Mouse (Mus musculus) adrenal gland, postnatal 36 days (tissue): ENCODE measurements around the gene Mrps35. TPM values are rescaled to one million over a fixed set of nuclear protein-coding genes. Genes with fewer than 3 reads are reported as not detected.

Experiments
- DNase-seq, 2 experiments: peaks; one replicate each; pipeline ENCODE4 v3.0.0; 2021; ENCODE audit warnings: mixed read lengths in 1 of 2
- total RNA-seq, 2 experiments: library from RNA; stranded (reverse); gene quantifications; 2 replicates each; pipeline ENCODE4 v1.2.3; 2021

Mrps35 gene
- total RNA-seq, 2 experiments from 2014 or later: 84.7 to 108 TPM

DNA sequence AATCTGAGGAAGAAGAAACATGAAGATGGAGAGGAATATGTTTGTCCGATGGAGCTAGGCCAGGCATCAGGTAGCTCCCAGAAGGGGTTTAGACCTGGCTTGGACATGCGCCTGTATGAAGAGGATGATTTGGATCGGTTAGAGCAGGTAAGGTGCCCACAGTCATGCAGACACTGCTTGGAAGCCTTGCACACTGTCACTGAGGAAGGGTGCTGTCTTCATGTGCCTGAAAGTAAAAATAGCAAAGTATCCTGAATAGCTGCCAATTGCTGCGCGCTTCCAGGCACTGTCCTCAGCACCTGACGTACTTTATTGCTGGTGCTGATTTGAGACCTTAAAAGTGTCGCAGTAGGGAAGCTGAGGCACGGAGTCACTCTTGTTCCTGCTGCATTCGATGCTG is 13.0 kb upstream of the Mrps35 start:
- DNase-seq: no peak

GRCm38 (mm10) chr6:147030096-147030885 is 12.3 kb upstream of the Mrps35 start:
- no peak for DNase-seq

GRCm38 (mm10) chr6:147032303-147032925 is 10.2 kb upstream of the Mrps35 start, which contains the start of gene Rep15:
TSS of gene Rep15 (plus strand) at chr6:147032584.
- no peak for DNase-seq

DNA sequence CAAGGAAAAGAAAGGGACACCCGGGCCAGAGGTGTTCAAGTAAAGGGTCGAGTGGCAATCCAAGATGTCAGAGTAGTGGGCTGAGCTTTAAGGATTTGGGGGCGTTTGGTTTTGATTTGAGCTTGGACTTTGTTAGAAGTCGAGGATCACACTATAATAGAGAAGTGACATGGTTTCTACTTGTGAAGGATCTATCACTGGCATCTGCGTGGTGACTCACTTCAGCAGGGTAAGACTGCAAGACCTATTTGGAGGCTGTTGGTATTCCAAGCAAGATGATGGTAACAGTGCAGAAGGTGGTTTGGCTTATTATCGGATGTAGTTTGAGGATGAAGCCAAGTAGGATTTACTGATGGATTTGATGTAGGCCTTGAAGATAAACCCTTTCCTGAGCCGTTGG is 1.1 kb downstream of the Mrps35 start:
- DNase-seq: no peak

DNA sequence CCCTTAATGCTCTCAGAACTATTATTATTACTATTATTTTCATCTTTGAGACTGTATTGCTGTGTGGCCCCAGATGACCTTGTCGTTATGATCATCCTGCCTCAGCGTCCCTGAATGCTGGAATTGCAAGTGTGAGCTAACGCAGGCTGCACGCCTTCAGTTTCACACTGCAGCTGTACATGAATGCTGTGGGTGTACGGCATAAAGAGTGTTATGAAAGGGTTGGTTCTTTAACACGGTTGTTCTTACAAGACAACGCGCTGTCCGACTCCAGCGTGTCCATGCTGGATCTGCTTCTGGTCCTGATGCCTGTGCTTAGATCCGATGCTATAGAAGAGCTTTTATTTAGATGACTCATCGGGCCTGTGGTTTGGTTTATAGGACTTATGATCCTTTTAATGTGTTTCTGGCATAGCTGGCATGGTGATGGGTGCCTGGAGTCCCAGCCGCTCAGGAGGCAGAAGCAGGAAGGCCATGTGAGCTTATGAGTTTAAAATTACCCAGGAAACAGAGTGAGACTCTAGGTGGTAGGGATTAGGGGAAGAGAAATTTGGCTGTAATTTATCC is 6.8 kb downstream of the Mrps35 start:
- DNase-seq: no peak

- no peak for DNase-seq
Measured at GRCm38 (mm10) chr6:147051666-147052065, 9.1 kb downstream of the Mrps35 start.

DNA sequence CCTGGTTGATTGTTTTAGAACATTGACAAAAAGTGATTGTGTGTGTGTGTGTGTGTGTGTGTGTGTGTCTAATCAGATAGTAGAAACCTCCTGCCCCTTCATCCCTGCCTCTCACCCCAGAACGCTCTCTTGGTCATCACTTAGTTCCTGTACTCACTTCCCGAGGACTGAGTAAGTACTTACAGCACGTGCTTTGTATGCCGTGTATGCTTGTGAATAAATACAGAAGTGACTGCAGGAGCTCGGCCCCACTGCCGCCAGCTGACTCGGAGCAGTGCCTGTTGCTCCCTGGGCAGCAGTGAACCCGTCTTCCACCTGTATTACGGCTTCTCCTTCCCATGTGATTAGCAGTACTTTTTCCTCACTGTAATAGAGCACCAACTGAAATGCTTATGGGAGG is 9.9 kb downstream of the Mrps35 start:
- DNase-seq: no peak

GRCm38 (mm10) chr6:147053785-147054646 is 11.5 kb downstream of the Mrps35 start:
- no peak for DNase-seq

DNA sequence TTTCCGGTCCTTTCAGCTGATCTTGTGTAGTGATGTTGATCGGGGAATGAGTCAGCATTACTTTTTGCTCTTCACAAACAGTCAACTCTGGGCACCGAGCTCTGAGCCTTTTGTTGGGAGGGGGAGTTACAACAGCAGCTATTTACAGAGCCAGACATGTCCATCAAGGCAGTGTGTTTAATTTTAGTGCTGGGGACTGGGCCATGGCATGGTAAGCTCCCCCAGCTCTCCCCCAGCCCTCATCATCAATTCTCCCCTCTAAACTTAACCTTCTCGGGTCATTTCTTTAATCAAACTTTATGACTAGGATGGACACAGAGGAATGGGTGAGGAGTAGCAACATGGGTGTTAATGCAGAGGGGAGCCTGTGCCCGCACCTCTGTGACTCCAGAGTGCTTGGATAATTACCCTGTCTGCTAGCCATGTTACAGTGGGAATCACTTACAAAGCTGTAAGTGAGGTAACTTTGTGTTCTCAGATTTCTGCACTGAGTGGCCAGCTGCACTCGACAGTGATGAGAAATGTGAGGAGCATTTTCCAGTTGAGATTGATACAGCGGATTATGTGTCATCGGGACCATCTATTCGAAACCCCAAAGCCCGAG is 12.9 kb downstream of the Mrps35 start:
- no peak for DNase-seq

DNA sequence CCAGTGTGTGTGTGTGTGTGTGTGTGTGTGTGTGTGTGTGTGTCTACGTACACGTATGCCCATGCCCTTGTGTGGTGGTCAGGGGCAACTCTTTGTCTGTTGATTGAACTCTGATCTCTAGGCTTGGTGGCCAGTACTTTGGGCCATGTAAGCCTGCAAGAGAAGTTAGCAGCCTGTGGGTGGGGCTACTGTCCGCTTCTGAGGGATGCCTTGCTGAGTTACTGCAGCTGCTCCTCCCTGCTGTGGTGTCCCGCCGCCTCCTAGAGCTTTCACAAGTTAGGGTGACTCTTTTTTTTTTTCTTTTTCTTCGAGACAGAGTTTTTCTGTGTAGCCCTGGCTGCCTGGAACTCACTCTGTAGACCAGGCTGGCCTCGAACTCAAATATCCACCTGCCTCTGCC is 16.8 kb downstream of the Mrps35 start:
- no peak for DNase-seq

GRCm38 (mm10) chr6:147061630-147062029 is 19.1 kb downstream of the Mrps35 start:
- no peak for DNase-seq

- DNase-seq: no peak
Measured at GRCm38 (mm10) chr6:147062034-147062433, 19.5 kb downstream of the Mrps35 start.

GRCm38 (mm10) chr6:147062694-147063093 is 20.1 kb downstream of the Mrps35 start:
- DNase-seq: no peak

- DNase-seq: peak; percentile 40 to 48
Measured at GRCm38 (mm10) chr6:147064226-147064943, 21.8 kb downstream of the Mrps35 start.

GRCm38 (mm10) chr6:147064944-147065261 is 22.3 kb downstream of the Mrps35 start:
- DNase-seq: peak in 1 of 2 experiments; percentile 45

DNA sequence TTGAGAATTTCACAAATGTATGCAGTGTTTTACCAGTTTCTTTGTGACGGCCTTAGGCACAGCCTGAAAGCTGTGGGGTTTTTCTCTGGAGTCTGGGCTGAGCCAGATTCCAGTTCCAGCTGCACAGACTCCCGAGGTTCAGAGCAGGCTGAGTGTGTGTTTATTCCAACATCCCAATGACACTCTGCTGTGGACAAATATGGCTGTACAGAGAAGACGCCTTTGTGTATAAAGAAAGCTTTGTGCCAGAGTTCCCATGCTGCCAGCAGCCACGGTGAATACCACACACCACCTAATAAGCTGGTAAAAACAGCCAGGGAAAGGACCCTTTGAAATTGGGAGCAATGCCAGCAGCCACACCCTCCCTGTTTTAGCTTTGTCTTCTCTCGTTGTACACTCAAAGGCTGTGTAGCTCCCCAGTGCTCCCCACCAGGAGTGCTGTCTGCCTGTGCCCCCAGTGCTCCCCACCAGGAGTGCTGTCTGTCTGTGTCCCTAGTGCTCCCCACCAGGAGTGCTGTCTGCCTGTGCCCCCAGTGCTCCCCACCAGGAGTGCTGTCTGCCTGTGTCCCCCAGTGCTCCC is 33.3 kb downstream of the Mrps35 start:
- DNase-seq: no peak

DNA sequence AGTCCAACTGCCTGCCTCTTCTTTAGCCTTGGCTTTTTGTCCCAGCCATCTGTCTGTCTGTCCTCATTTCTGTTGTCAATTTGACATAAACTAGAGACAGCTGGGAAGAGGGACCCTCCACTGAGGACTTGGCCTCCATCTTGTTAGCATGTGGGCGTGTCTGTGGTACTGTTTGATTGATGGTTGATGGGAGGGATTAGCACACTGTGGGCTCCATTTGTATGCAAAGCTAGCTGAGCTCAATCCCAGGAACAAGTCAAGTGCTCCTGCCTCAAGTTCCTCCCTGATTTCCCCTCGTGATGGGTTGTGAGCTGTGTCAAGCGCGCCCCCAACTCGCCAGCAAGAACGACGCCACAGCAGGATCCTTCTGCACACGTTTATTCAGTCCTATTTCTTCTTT is 34.3 kb downstream of the Mrps35 start:
- no peak for DNase-seq

- DNase-seq: no peak
Measured at GRCm38 (mm10) chr6:147079919-147080318, 37.4 kb downstream of the Mrps35 start.

- no peak for DNase-seq
Measured at GRCm38 (mm10) chr6:147085398-147086040, 43.0 kb downstream of the Mrps35 start.

DNA sequence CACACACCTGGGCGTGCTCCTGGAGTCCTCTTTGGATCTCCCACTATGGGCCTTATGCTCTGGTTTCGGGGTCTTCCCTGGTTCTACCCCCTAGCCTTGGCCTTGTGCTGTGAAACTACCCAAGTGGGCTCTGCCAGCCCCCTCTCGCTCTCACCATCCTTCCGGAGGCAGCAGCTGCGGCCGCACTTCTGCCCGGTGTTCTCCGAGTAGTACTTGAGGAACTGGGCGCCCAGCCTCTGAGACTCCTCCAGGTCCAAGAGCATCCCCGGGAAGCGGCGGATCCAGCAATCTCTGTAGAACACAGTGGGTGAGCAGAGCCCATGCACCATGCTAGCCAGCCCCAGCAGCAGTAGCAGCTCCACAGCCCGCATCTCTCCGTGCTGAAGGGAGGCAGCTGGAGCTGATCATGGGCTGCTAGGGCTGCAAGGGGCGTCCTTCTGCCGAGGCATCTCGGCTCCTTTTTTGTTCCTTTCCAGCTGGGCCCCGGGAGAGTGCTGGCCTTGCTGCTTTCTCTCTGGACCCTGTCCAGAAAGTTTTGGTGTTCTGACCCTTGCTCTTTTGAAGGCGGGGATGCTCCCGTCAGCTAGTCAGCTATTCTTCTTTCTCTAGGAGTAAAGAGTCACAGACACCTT is 44.1 kb downstream of the Mrps35 start, which contains the start of gene Mansc4:
Mansc4 (minus strand) TSS at position 439 of the 632 bp plus-strand sequence.
- DNase-seq: peak; percentile 24 to 57
